Mouse (Mus musculus) hindbrain, embryonic 15.5 days (tissue): ENCODE measurements around the gene Syndig1. TPM values are rescaled to one million over a fixed set of nuclear protein-coding genes. Genes with fewer than 3 reads are reported as not detected.

Source experiments
- ATAC-seq: fragments of 200-750 bp; cut with Nextera tagmentation; 2 replicates; pipeline ENCODE4 v1.8.0; 2017; ENCODE audit warnings: low read depth, moderate number of reproducible peaks, moderate TSS enrichment; ENCODE audit not compliant: low FRiP score
- H3K27ac ChIP-seq: fragments of 300-500 bp; sonication (generic); replicated peaks from 2 replicates; pipeline ENCODE4 v1.5.1; 2015; ENCODE audit warnings: mild to moderate bottlenecking, inconsistent platforms
- H3K27me3 ChIP-seq: fragments of 300-500 bp; sonication (generic); 2 replicates; pipeline ENCODE4 v1.6.1; 2015; ENCODE audit warnings: control low read depth, inconsistent platforms
- H3K36me3 ChIP-seq: fragments of 300-500 bp; sonication (generic); 2 replicates; pipeline ENCODE4 v1.6.1; 2015; ENCODE audit warnings: control low read depth, inconsistent platforms
- H3K4me1 ChIP-seq: fragments of 300-500 bp; sonication (generic); replicated peaks from 2 replicates; pipeline ENCODE4 v1.6.1; 2015; ENCODE audit warnings: control low read depth, inconsistent platforms
- H3K4me2 ChIP-seq: fragments of 300-500 bp; sonication (generic); 2 replicates; pipeline ENCODE4 v1.6.1; 2015; ENCODE audit warnings: moderate library complexity, mild to moderate bottlenecking, inconsistent platforms
- H3K4me3 ChIP-seq: fragments of 300-500 bp; sonication (generic); 2 replicates; pipeline ENCODE4 v1.5.1; 2015; ENCODE audit warnings: mild to moderate bottlenecking, inconsistent platforms
- H3K9ac ChIP-seq: fragments of 300-500 bp; sonication (generic); 2 replicates; pipeline ENCODE4 v1.6.1; 2015; ENCODE audit warnings: inconsistent platforms
- H3K9me3 ChIP-seq: fragments of 300-500 bp; sonication (generic); 2 replicates; pipeline ENCODE4 v1.6.1; 2016; ENCODE audit warnings: control low read depth, inconsistent platforms
- WGBS: fragments of 180-500 bp; shearing (Covaris S2); methylation state at CpG from one replicate; pipeline ENCODE4 v1.1.7; 2015; 5-methylcytosine and 5-hydroxymethylcytosine counted together
- polyA plus RNA-seq: library from polyadenylated mRNA; unstranded; fragments of >200 nt; fragmentation: Nextera tagmentation; extraction: Ambion mirVana; gene quantifications from 2 replicates; pipeline ENCODE4 v1.2.1, GENCODE M21; 2015

Gene Syndig1
- polyA plus RNA-seq, 1 experiment from 2014 or later, result 44.9 TPM

DNA sequence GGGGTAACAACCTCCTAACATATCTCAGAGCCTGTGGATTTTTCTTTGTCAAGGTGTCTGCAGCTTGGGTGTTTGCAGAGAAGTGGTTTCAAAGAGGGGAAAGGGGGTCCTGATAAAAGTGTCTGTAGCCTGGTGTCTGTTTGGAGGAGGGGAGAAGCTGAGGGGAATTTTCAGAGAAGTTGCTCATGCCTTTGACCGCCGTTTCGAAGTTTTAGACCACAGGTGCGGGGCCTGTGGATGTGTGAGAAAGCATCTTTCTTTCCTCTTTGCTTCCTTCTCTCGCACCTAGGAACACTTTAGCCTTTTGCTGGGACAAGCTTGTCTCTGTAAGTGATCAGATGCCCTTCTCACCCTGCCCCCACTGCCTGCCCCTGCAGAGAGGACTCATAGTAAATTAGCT is 3.3 kb downstream of the Syndig1 start:
- Histone ChIP-seq H3K36me3 (no peaks in the 10 kb centered on the region), H3K9me3 (no peaks in the 10 kb centered on the region), H3K4me3 (peak overlapping the region; percentile 50), H3K27ac (no peak overlapping the region), H3K9ac (peak overlapping the region; percentile 60), H3K4me1 (peaks cover 23% of the 10 kb centered on the region), H3K27me3 (peaks cover 7% of the 10 kb centered on the region), H3K4me2 (peak overlapping the region; percentile 92)
- ATAC-seq, result no peak
- 12% methylated on average over 5 of the region's 5 CpGs for WGBS

DNA sequence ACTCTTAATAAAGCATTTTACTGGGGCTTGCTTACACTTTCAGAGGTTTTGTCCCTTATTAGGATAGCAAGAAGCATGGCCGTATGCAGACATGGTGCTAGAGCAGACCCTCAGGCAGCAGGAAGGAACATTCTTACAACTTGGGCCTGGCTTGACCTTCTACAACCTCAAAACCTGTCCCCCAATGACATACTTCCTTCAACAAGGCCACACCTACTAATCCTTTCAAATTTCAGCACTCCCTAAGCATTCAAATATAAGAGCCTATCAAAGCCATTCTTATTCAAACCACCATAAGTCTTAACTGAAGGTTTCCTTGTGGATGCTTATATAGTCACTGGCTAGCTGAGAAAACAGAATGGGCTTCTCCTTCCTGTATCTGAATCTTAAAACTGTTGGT is 6.1 kb downstream of the Syndig1 start:
- WGBS, result 97% methylated on average over 1 of the region's 1 CpGs
- Histone ChIP-seq H3K9me3 (no peaks in the 10 kb centered on the region), H3K36me3 (no peaks in the 10 kb centered on the region), H3K4me3 (no peak overlapping the region), H3K27ac (no peak overlapping the region), H3K4me2 (no peak overlapping the region), H3K27me3 (peaks cover 7% of the 10 kb centered on the region; the same call in 1 of the 2 replicates), H3K4me1 (peaks cover 20% of the 10 kb centered on the region), H3K9ac (no peak overlapping the region)
- no peak for ATAC-seq

DNA sequence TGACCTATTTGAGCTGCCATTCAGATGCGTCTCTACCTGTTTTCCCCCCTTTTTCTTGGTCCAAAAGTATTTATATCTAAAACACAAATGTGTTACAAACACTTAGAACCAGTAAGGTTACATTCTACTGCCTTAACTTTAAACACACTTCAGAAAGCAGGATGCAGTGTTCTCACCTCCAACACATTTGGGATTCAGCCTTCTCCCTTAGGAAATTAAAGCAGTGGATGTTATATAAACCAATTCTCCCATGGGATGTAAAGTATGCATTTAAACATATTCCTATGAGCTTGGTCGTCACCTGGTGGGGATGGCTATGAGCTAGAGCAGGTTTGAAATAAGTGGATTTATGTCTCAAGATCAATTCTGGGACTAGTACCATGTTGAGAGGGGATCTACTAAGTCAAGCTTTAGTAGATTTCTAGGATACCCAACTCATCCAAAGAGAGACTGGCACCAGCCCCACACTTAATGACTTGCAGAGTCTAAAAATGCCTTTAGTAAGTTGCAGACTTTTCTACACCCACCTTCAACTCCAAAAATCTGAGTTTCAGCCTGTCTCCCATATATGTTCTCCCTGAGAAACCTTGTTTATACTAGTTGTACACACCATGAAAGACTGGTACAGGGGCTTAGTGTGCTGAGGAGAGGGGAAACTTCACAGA is 7.6 kb downstream of the Syndig1 start:
- peaks cover 7% of the 10 kb centered on the region; the same call in 1 of the 2 replicates for H3K27me3 ChIP-seq
- peaks cover 11% of the 10 kb centered on the region for H3K4me1 ChIP-seq
- H3K4me3 ChIP-seq, result no peak overlapping the region
- no peak overlapping the region for H3K4me2 ChIP-seq
- 86% methylated on average over 2 of the region's 2 CpGs for WGBS
- H3K9me3 ChIP-seq, result no peaks in the 10 kb centered on the region
- no peak overlapping the region for H3K9ac ChIP-seq
- H3K36me3 ChIP-seq, result no peaks in the 10 kb centered on the region
- no peak overlapping the region for H3K27ac ChIP-seq
- ATAC-seq, result no peak

DNA sequence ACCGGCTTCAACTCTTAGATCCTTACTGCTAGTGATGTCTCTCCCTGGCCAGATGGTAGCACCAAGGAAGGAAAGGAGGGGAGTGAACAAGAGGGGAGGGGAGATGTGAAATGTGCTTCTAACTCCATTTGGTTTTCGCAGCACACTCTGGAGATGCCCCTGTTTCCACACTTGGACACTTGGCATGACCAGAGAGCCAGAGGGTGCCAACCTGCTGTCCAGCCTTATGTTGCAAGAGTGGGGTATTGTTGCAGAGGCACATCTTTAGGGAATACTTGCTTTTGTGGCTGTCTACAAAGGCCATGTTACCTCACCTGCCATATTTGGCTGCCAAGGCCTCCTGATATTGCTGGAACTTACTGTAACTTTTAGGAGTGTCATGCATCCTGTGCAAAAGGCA is 10.7 kb downstream of the Syndig1 start:
- no peak for ATAC-seq
- Histone ChIP-seq H3K9me3 (no peaks in the 10 kb centered on the region), H3K27me3 (no peaks in the 10 kb centered on the region), H3K4me3 (no peak overlapping the region), H3K36me3 (no peaks in the 10 kb centered on the region), H3K9ac (no peak overlapping the region), H3K4me2 (no peak overlapping the region), H3K4me1 (no peaks in the 10 kb centered on the region), H3K27ac (no peak overlapping the region)
- 88% methylated on average over 2 of the region's 2 CpGs for WGBS

DNA sequence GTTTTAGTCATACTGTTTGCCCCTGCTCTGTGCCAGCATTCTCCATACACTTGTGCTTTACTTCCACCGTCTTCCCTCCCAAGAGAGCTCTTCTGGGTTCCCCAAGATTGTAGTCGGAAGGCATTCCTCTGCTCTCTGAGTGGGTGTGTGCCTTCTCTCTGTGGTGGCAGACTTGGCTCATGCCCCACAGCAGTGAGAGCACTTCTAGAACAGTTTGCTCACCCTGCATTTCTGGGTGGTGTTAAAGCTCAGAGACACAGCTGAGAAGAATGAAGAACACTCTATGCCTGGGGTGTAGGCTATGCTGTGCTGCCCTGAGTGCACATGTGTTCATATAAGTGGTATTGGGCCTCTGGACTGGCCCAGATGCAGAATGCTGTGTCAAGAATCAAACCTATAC is 15.6 kb downstream of the Syndig1 start:
- no peak overlapping the region for H3K27ac ChIP-seq
- H3K9me3 ChIP-seq, result no peaks in the 10 kb centered on the region
- H3K27me3 ChIP-seq, result no peaks in the 10 kb centered on the region
- H3K4me3 ChIP-seq, result no peak overlapping the region
- H3K4me2 ChIP-seq, result no peak overlapping the region
- 84% methylated on average over 2 of the region's 2 CpGs for WGBS
- no peaks in the 10 kb centered on the region for H3K4me1 ChIP-seq
- no peak overlapping the region for H3K9ac ChIP-seq
- no peak for ATAC-seq
- H3K36me3 ChIP-seq, result no peaks in the 10 kb centered on the region

DNA sequence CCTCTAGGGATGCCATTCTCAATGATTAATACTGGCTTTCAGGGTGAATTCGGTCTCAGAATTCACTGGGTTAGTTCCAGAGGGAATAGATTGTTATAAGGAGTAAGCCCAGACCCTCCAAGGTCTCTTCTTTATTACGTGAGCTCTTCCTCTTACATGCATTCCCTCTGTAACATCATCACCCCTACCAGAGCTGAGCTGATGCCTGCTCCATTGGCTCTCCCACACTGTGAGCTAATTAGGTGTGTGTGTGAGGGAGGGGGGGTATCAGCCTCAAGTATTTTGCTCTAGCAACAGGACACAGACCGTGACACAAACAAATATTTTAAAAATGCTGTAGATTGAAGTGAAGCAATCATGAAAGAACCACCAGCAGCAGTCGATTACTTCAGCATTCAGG is 19.8 kb downstream of the Syndig1 start:
- ATAC-seq, result peak; percentile 66; the same call in 1 of the 2 replicates
- H3K9me3 ChIP-seq, result no peaks in the 10 kb centered on the region
- no peak overlapping the region for H3K4me3 ChIP-seq
- H3K4me1 ChIP-seq, result no peaks in the 10 kb centered on the region
- no peak overlapping the region for H3K4me2 ChIP-seq
- H3K36me3 ChIP-seq, result no peaks in the 10 kb centered on the region
- H3K9ac ChIP-seq, result no peak overlapping the region
- H3K27ac ChIP-seq, result no peak overlapping the region
- H3K27me3 ChIP-seq, result no peaks in the 10 kb centered on the region
- WGBS, result 56% methylated on average over 4 of the region's 4 CpGs

DNA sequence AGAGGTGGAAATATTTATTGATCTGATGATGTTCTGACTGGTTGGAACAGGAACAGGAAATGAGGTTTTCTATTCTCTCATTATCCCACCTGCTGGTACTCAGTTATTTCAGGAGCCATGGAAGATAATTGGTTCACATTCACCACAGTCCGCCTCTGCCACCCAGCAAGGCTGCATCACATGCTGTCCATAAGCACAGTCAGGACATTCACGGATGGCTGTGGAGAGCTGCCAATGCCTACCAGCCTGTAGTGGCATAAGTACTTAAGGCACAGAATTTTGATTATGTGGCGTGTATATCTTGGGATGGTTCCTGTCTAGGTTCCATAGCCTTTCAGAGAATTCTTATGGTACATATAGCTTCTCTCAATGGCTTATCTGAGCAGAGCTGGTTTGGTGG is 32.0 kb downstream of the Syndig1 start:
- Histone ChIP-seq H3K27me3 (no peaks in the 10 kb centered on the region), H3K9ac (no peak overlapping the region), H3K4me3 (no peak overlapping the region), H3K27ac (no peak overlapping the region), H3K9me3 (no peaks in the 10 kb centered on the region), H3K4me1 (no peaks in the 10 kb centered on the region), H3K36me3 (no peaks in the 10 kb centered on the region), H3K4me2 (no peak overlapping the region)
- WGBS, result 85% methylated on average over 3 of the region's 3 CpGs
- no peak for ATAC-seq

DNA sequence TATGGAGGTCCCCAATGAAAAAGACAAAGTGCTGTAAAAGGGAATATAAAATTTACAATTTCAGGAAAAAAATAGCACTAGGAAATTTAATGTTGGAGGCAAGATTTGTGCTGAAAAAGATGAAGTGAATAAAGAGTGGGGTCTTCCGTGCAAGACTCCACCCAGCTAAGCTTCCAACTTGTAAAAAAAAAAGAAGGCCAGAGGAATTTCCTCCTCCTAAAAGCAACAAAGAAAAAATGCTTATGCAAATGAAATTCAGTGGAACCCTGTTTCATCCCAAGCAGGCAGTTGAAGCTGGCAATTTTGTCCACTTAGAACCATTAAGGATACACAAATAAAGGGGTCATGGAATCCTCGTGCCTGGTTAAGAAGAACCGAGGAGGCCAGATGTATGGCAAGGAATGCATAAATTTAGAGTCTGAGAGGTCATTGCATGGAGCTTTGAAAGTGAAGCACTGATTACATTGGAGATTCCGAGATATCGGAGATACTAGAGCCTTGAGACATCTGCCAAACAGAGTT is 37.0 kb downstream of the Syndig1 start:
- H3K4me2 ChIP-seq, result no peak overlapping the region
- WGBS, result 66% methylated on average over 5 of the region's 5 CpGs
- H3K9me3 ChIP-seq, result no peaks in the 10 kb centered on the region
- H3K4me3 ChIP-seq, result no peak overlapping the region
- no peak for ATAC-seq
- H3K27me3 ChIP-seq, result no peaks in the 10 kb centered on the region
- no peak overlapping the region for H3K9ac ChIP-seq
- H3K4me1 ChIP-seq, result 0 out of 2 replicates have a peak, but pooled peaks cover 6% of the 10 kb centered on the region
- no peaks in the 10 kb centered on the region for H3K36me3 ChIP-seq
- no peak overlapping the region for H3K27ac ChIP-seq

DNA sequence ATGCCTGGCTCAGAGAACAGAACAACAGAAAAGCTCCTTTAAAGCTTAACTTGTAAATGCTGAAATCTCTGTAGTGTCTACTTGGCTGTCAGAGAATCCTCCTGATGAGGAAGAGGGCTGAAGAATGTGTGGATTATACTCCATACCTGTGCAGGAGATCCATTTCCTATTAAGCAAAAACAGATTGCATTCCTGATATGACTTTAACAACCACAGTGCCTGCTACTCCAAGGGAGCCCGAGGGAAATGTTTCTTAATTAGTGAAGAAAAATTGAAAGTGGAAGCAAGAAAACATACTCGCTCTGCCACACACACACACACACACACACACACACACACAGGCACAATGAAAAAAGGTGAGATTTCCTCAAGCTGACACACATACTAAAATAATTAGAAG is 41.5 kb downstream of the Syndig1 start:
- H3K4me3 ChIP-seq, result no peak overlapping the region
- H3K27ac ChIP-seq, result no peak overlapping the region
- H3K4me2 ChIP-seq, result no peak overlapping the region
- no peaks in the 10 kb centered on the region for H3K36me3 ChIP-seq
- H3K9ac ChIP-seq, result no peak overlapping the region
- 60% methylated on average over 2 of the region's 2 CpGs for WGBS
- peak; percentile 68; the same call in 1 of the 2 replicates for ATAC-seq
- H3K4me1 ChIP-seq, result 0 out of 2 replicates have a peak, but pooled peaks cover 6% of the 10 kb centered on the region
- H3K9me3 ChIP-seq, result no peaks in the 10 kb centered on the region
- no peaks in the 10 kb centered on the region for H3K27me3 ChIP-seq

DNA sequence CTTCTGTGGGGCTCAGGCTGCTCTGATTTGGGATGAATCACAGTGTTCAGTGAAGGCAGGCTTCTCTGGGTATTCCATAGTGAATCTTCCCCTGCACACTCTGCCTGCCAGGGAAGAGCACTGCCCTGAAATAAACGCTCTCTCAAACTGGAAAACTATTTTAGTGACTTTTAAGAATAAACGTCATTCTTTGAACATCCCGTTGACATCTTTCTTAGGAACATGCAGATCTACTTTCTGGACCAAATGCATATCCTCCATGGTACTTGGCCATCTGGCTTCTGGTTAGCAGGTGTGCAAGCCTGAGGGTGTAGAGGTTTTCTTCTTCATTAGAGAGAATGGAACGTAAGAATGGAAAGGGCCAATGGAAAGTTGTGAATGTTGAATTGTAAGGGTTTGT is 43.5 kb downstream of the Syndig1 start:
- 90% methylated on average over 4 of the region's 4 CpGs for WGBS
- no peak overlapping the region for H3K9ac ChIP-seq

DNA sequence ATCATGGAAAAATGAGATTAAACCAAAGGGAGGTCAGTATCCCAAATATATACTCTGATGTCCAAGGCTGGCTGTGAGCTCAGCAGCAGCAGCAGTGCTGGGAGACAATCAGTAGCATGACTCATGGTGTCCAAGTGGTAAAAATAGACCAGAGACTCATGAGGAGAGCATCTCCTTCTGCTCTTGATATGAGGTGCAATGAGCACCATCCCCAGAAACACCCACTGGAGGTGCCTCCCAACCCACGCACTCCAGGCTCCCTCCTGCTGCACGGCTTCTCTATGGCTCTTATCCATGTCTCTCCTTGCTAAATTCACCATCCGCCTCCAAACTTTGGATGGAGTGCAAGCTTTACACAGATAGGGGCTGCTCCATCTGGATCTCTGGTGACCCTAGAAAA is 44.3 kb downstream of the Syndig1 start:
- ATAC-seq, result no peak
- Histone ChIP-seq H3K9me3 (no peaks in the 10 kb centered on the region), H3K4me2 (no peak overlapping the region), H3K36me3 (no peaks in the 10 kb centered on the region), H3K9ac (no peak overlapping the region), H3K27ac (no peak overlapping the region), H3K4me3 (no peak overlapping the region), H3K27me3 (no peaks in the 10 kb centered on the region), H3K4me1 (0 out of 2 replicates have a peak, but pooled peaks cover 6% of the 10 kb centered on the region)
- 87% methylated on average over 3 of the region's 3 CpGs for WGBS

More for the DNA sequence above, 43.5 kb downstream of the Syndig1 start:
- no peak for ATAC-seq
- Histone ChIP-seq H3K4me1 (0 out of 2 replicates have a peak, but pooled peaks cover 6% of the 10 kb centered on the region), H3K27me3 (no peaks in the 10 kb centered on the region), H3K36me3 (no peaks in the 10 kb centered on the region), H3K9me3 (no peaks in the 10 kb centered on the region), H3K4me2 (no peak overlapping the region), H3K4me3 (no peak overlapping the region), H3K27ac (no peak overlapping the region)

DNA sequence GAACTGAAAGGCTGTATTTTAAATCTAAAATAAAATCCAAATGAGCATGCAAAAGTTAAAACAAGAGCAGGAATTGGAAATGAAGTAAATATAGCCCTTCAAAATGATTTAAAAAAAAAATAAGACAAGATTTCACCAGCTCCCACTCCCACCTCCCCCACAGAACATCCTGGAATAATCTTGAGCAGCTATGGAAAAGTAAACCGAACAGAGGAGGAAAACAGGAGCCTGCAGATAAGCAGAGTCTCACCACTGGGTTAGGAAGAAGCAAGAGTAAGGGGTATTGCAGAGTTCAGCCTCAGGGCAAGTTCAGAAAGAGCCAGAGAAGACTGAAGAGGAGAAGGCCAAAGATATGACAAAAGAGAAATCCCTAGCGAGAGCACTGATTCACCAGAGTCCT is 48.9 kb downstream of the Syndig1 start:
- H3K4me2 ChIP-seq, result no peak overlapping the region
- no peak overlapping the region for H3K27ac ChIP-seq
- H3K9ac ChIP-seq, result no peak overlapping the region
- no peaks in the 10 kb centered on the region for H3K36me3 ChIP-seq
- 73% methylated on average over 2 of the region's 2 CpGs for WGBS
- no peaks in the 10 kb centered on the region for H3K4me1 ChIP-seq
- ATAC-seq, result no peak
- no peaks in the 10 kb centered on the region for H3K9me3 ChIP-seq
- no peak overlapping the region for H3K4me3 ChIP-seq
- no peaks in the 10 kb centered on the region for H3K27me3 ChIP-seq

DNA sequence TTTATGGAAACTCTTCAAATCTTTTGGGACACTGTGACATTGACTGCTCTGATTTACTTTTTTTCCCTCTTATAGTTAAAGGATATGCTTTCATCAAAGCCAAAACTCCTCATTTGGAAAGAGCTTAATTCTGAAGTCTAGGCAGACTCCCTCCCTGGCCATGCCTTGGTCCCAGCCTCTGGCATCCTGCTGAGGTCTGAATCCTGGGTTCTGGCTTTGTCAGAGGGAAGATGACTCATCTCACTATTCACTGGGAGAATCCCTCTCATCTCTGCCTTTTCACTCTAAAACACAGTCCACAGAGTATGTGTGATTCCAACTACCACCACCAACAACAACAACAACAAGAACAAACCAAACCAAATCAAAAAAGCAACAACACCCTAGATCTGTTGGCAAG is 58.6 kb downstream of the Syndig1 start:
- Histone ChIP-seq H3K9me3 (no peaks in the 10 kb centered on the region), H3K4me1 (no peaks in the 10 kb centered on the region), H3K4me3 (no peak overlapping the region), H3K27me3 (no peaks in the 10 kb centered on the region), H3K9ac (no peak overlapping the region), H3K27ac (no peak overlapping the region), H3K4me2 (no peak overlapping the region), H3K36me3 (no peaks in the 10 kb centered on the region)
- no peak for ATAC-seq
